Mouse (Mus musculus) embryonic facial prominence, embryonic 13.5 days (tissue): Measurements from ENCODE around the gene Ddi2. TPM values are rescaled to one million over a fixed set of nuclear protein-coding genes. Genes with fewer than 3 reads are reported as not detected.

ENCODE experiments used
- ATAC-seq: fragments of 200-750 bp; cut with Nextera tagmentation; 2 replicates; pipeline ENCODE4 v1.8.0; 2017; ENCODE audit warnings: low read depth; ENCODE audit not compliant: insufficient number of reproducible peaks, insufficient read depth, low FRiP score, low TSS enrichment
- H3K27ac ChIP-seq: fragments of 300-500 bp; sonication (generic); 2 replicates; pipeline ENCODE4 v1.5.1; 2015; ENCODE audit warnings: moderate library complexity, mild to moderate bottlenecking, inconsistent platforms
- H3K27me3 ChIP-seq: fragments of 300-500 bp; sonication (generic); 2 replicates; pipeline ENCODE4 v1.6.1; 2015; ENCODE audit warnings: mild to moderate bottlenecking, inconsistent platforms
- H3K36me3 ChIP-seq: fragments of 300-500 bp; sonication (generic); 2 replicates; pipeline ENCODE4 v1.6.1; 2015; ENCODE audit warnings: mild to moderate bottlenecking, inconsistent platforms
- H3K4me1 ChIP-seq: fragments of 300-500 bp; sonication (generic); 2 replicates; pipeline ENCODE4 v1.6.1; 2015; ENCODE audit warnings: inconsistent platforms
- H3K4me2 ChIP-seq: fragments of 300-500 bp; sonication (generic); 2 replicates; pipeline ENCODE4 v1.6.1; 2015; ENCODE audit warnings: moderate library complexity, mild to moderate bottlenecking, inconsistent platforms
- H3K4me3 ChIP-seq: fragments of 300-500 bp; sonication (generic); 2 replicates; pipeline ENCODE4 v1.5.1; 2015; ENCODE audit warnings: mild to moderate bottlenecking, inconsistent platforms
- H3K9ac ChIP-seq: fragments of 300-500 bp; sonication (generic); 2 replicates; pipeline ENCODE4 v1.6.1; 2015; ENCODE audit warnings: mild to moderate bottlenecking, inconsistent platforms
- H3K9me3 ChIP-seq: fragments of 300-500 bp; sonication (generic); 2 replicates; pipeline ENCODE4 v1.6.1; 2016; ENCODE audit warnings: inconsistent platforms
- WGBS: fragments of 180-500 bp; shearing (Covaris S2); methylation state at CpG from one replicate; pipeline ENCODE4 v1.1.7; 2015; ENCODE audit warnings: mixed read lengths; 5-methylcytosine and 5-hydroxymethylcytosine counted together
- polyA plus RNA-seq: library from polyadenylated mRNA; unstranded; fragments of >200 nt; fragmentation: Nextera tagmentation; extraction: Ambion mirVana; gene quantifications from 2 replicates; pipeline ENCODE4 v1.2.1, GENCODE M21; 2015

The Ddi2 gene
- polyA plus RNA-seq, 1 experiment from 2014 or later: 22.9 TPM

GRCm38 (mm10) chr4:141686525-141686924 is 36.7 kb downstream of the Ddi2 start:
- Histone ChIP-seq H3K9me3 (no peaks in the 10 kb centered on the region), H3K4me1 (peaks cover 6% of the 10 kb centered on the region; the same call in 1 of the 2 replicates), H3K27ac (no peak overlapping the region), H3K4me2 (no peak overlapping the region), H3K27me3 (no peaks in the 10 kb centered on the region), H3K4me3 (no peak overlapping the region), H3K36me3 (peaks cover 85% of the 10 kb centered on the region), H3K9ac (no peak overlapping the region)
- no peak for ATAC-seq
- WGBS: 78% methylated on average over 8 of the region's 8 CpGs

GRCm38 (mm10) chr4:141686093-141686492 is 37.1 kb downstream of the Ddi2 start:
- H3K4me3 ChIP-seq: no peak overlapping the region
- WGBS: 86% methylated on average over 3 of the region's 3 CpGs
- no peak overlapping the region for H3K27ac ChIP-seq
- no peak overlapping the region for H3K4me2 ChIP-seq
- H3K36me3 ChIP-seq: peaks cover 81% of the 10 kb centered on the region
- H3K27me3 ChIP-seq: no peaks in the 10 kb centered on the region
- no peak overlapping the region for H3K9ac ChIP-seq
- no peak for ATAC-seq
- H3K9me3 ChIP-seq: no peaks in the 10 kb centered on the region
- peaks cover 7% of the 10 kb centered on the region; the same call in 1 of the 2 replicates for H3K4me1 ChIP-seq

GRCm38 (mm10) chr4:141685499-141685898 is 37.7 kb downstream of the Ddi2 start, which contains the start of gene Rsc1a1:
Gene Rsc1a1 (minus strand): TSS chr4:141685599.
- Histone ChIP-seq H3K27me3 (no peaks in the 10 kb centered on the region), H3K9me3 (no peaks in the 10 kb centered on the region), H3K4me1 (peaks cover 11% of the 10 kb centered on the region), H3K27ac (no peak within 1 kb of the TSS), H3K36me3 (peaks cover 75% of the 10 kb centered on the region), H3K9ac (no peak within 1 kb of the TSS), H3K4me3 (no peak within 1 kb of the TSS), H3K4me2 (no peak within 1 kb of the TSS)
- 95% methylated on average over 6 of the region's 6 CpGs for WGBS
- no peak for ATAC-seq

GRCm38 (mm10) chr4:141682706-141683230 is 40.5 kb downstream of the Ddi2 start:
- 76% methylated on average over 12 of the region's 12 CpGs for WGBS
- no peaks in the 10 kb centered on the region for H3K27me3 ChIP-seq
- H3K9ac ChIP-seq: no peak overlapping the region
- H3K4me3 ChIP-seq: no peak overlapping the region
- H3K27ac ChIP-seq: no peak overlapping the region
- H3K9me3 ChIP-seq: no peaks in the 10 kb centered on the region
- peaks cover 52% of the 10 kb centered on the region for H3K36me3 ChIP-seq
- ATAC-seq: no peak
- no peak overlapping the region for H3K4me2 ChIP-seq
- peaks cover 11% of the 10 kb centered on the region for H3K4me1 ChIP-seq

- Histone ChIP-seq H3K27me3 (no peaks in the 10 kb centered on the region), H3K4me2 (no peak overlapping the region), H3K4me1 (peaks cover 11% of the 10 kb centered on the region), H3K36me3 (peaks cover 46% of the 10 kb centered on the region), H3K9me3 (no peaks in the 10 kb centered on the region), H3K9ac (no peak overlapping the region), H3K27ac (no peak overlapping the region), H3K4me3 (no peak overlapping the region)
- WGBS: 53% methylated on average over 7 of the region's 7 CpGs
- ATAC-seq: no peak
Measured at GRCm38 (mm10) chr4:141681767-141682166, 41.5 kb downstream of the Ddi2 start.

- H3K9ac ChIP-seq: no peak overlapping the region
- 40% methylated on average over 12 of the region's 12 CpGs for WGBS
- no peak overlapping the region for H3K27ac ChIP-seq
- H3K27me3 ChIP-seq: no peaks in the 10 kb centered on the region
- peaks cover 11% of the 10 kb centered on the region for H3K4me1 ChIP-seq
- H3K9me3 ChIP-seq: no peaks in the 10 kb centered on the region
- H3K4me3 ChIP-seq: no peak overlapping the region
- no peak overlapping the region for H3K4me2 ChIP-seq
- H3K36me3 ChIP-seq: peaks cover 39% of the 10 kb centered on the region
- ATAC-seq: no peak
Measured at GRCm38 (mm10) chr4:141680892-141681291, 42.3 kb downstream of the Ddi2 start.

- H3K9me3 ChIP-seq: no peaks in the 10 kb centered on the region
Measured at GRCm38 (mm10) chr4:141679016-141679415, 44.2 kb downstream of the Ddi2 start.

GRCm38 (mm10) chr4:141676462-141676979 is 46.7 kb downstream of the Ddi2 start:
- Histone ChIP-seq H3K4me3 (no peak overlapping the region), H3K36me3 (no peaks in the 10 kb centered on the region; the same call in 1 of the 2 replicates), H3K9me3 (no peaks in the 10 kb centered on the region), H3K27me3 (no peaks in the 10 kb centered on the region), H3K27ac (no peak overlapping the region), H3K9ac (no peak overlapping the region), H3K4me1 (peaks cover 5% of the 10 kb centered on the region), H3K4me2 (no peak overlapping the region)
- 0 out of 2 replicates have a peak, but pooled peaks have one; percentile 18 for ATAC-seq
- WGBS: 78% methylated on average over 5 of the region's 5 CpGs

More at GRCm38 (mm10) chr4:141679016-141679415, 44.2 kb downstream of the Ddi2 start:
- 70% methylated on average over 2 of the region's 2 CpGs for WGBS
- ATAC-seq: no peak
- H3K4me2 ChIP-seq: no peak overlapping the region
- no peak overlapping the region for H3K4me3 ChIP-seq
- H3K36me3 ChIP-seq: peaks cover 21% of the 10 kb centered on the region
- no peak overlapping the region for H3K9ac ChIP-seq
- H3K4me1 ChIP-seq: peaks cover 11% of the 10 kb centered on the region
- no peaks in the 10 kb centered on the region for H3K27me3 ChIP-seq
- no peak overlapping the region for H3K27ac ChIP-seq

GRCm38 (mm10) chr4:141672325-141672724 is 50.9 kb downstream of the Ddi2 start:
- no peaks in the 10 kb centered on the region; the same call in 1 of the 2 replicates for H3K36me3 ChIP-seq
- no peak overlapping the region for H3K9ac ChIP-seq
- H3K4me3 ChIP-seq: no peak overlapping the region
- 77% methylated on average over 13 of the region's 13 CpGs for WGBS
- H3K4me1 ChIP-seq: 0 out of 2 replicates have a peak, but pooled peaks cover 3% of the 10 kb centered on the region
- H3K4me2 ChIP-seq: no peak overlapping the region
- H3K27me3 ChIP-seq: no peaks in the 10 kb centered on the region
- H3K27ac ChIP-seq: no peak overlapping the region
- no peaks in the 10 kb centered on the region for H3K9me3 ChIP-seq
- ATAC-seq: no peak

GRCm38 (mm10) chr4:141671389-141671788 is 51.8 kb downstream of the Ddi2 start:
- 0 out of 2 replicates have a peak, but pooled peaks cover 3% of the 10 kb centered on the region for H3K4me1 ChIP-seq
- ATAC-seq: no peak
- H3K27ac ChIP-seq: no peak overlapping the region
- no peaks in the 10 kb centered on the region for H3K36me3 ChIP-seq
- no peak overlapping the region for H3K4me3 ChIP-seq
- H3K4me2 ChIP-seq: no peak overlapping the region
- no peaks in the 10 kb centered on the region for H3K9me3 ChIP-seq
- no peaks in the 10 kb centered on the region for H3K27me3 ChIP-seq
- H3K9ac ChIP-seq: no peak overlapping the region
- 59% methylated on average over 4 of the region's 4 CpGs for WGBS

- H3K27me3 ChIP-seq: no peaks in the 10 kb centered on the region
- H3K9me3 ChIP-seq: no peaks in the 10 kb centered on the region
- peaks cover 3% of the 10 kb centered on the region; the same call in 1 of the 2 replicates for H3K4me1 ChIP-seq
- no peak overlapping the region for H3K4me2 ChIP-seq
- ATAC-seq: no peak
- 76% methylated on average over 18 of the region's 18 CpGs for WGBS
- H3K9ac ChIP-seq: no peak overlapping the region
- H3K4me3 ChIP-seq: no peak overlapping the region
- no peak overlapping the region for H3K27ac ChIP-seq
- no peaks in the 10 kb centered on the region for H3K36me3 ChIP-seq
Measured at GRCm38 (mm10) chr4:141669898-141670712, 53.1 kb downstream of the Ddi2 start.
